Mouse (Mus musculus) limb, embryonic 12.5 days (tissue): ENCODE results near the gene Rab15. TPM values are rescaled to one million over a fixed set of nuclear protein-coding genes. Genes with fewer than 3 reads are reported as not detected.

Source experiments
- polyA plus RNA-seq: library from polyadenylated mRNA; unstranded; fragments of >200 nt; fragmentation: Nextera tagmentation; extraction: Ambion mirVana; gene quantifications from 2 replicates; pipeline ENCODE4 v1.2.1, GENCODE M21; 2016

Gene Rab15
- polyA plus RNA-seq, 1 experiment from 2014 or later, result 17.6 TPM

Other genes with a start within 250 kb of the Rab15 start
- 1.3 and 1.7 TPM in 2 replicates for gene Sptb, start 112.4 kb downstream of the Rab15 start, polyA plus RNA-seq
- 85.5 and 87.2 TPM in 2 replicates for gene Churc1, start 57.4 kb downstream of the Rab15 start, polyA plus RNA-seq
- 41.7 and 45.4 TPM in 2 replicates for gene Fntb, start 57.3 kb downstream of the Rab15 start, polyA plus RNA-seq
- 0.65 and 1.2 TPM in 2 replicates for gene Gpx2, start 27.4 kb downstream of the Rab15 start, polyA plus RNA-seq
- gene Max, start 139.3 kb upstream of the Rab15 start, polyA plus RNA-seq, result 14.0 and 15.2 TPM in 2 replicates